Mouse (Mus musculus): ENCODE data around the gene Gorasp1. TPM values are rescaled to one million over a fixed set of nuclear protein-coding genes. Genes with fewer than 3 reads are reported as not detected.

The Gorasp1 gene
- polyA plus RNA-seq, 2 experiments: 6.1 to 9.1 TPM

DNA sequence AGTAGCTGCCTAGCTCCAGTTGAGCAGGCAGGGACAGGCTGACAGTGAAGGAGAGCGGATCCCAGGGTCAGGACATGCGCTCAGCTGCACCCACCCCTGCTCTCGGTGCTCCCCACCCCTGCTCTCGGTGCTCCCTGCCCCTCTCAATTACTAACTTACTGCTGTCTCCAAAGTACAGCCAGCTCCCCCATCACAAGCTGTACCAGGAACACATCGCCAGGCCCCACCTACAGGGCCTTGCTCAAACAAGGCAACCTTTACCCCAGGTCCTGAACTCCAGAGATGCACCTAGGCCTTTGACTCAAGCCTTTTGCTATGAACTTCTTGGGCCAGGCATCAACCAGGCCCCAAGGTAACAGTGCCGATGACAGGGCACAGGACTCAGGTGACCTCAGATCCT, 3.7 kb downstream of the Gorasp1 start:
- H3K4me1 ChIP-seq (replicated peaks; ENCODE audit: control insufficient read depth in 2 of 2, insufficient read depth in 2 of 2, low read length in 1 of 2): peaks cover 4 to 14% of the 10 kb centered on the region in 2 experiments; a peak in 3 of 4 replicates
- H3K4me3 ChIP-seq (ENCODE audit: insufficient read depth in 1 of 2, low read depth in 2 of 2, low read length in 2 of 2): no peak overlapping the region
- 75% methylated on average over 6 of the region's 6 CpGs for WGBS (ENCODE audit: insufficient replicate concordance)
- no peak overlapping the region for H3K27ac ChIP-seq
- H3K27me3 ChIP-seq (ENCODE audit: control insufficient read depth, insufficient read depth, low read length): no peaks in the 10 kb centered on the region
- no peak overlapping the region for H3K4me2 ChIP-seq (ENCODE audit: low read depth)
- no peak for ATAC-seq (ENCODE audit: insufficient read depth)
- H3K9me3 ChIP-seq (ENCODE audit: control insufficient read depth, low read length): no peaks in the 10 kb centered on the region
- no peak for DNase-seq (ENCODE audit: low read depth in 3 of 3, low spot score in 3 of 3)
- peaks cover 4% of the 10 kb centered on the region; the same call in 1 of the 2 replicates for H3K36me3 ChIP-seq (replicated peaks; ENCODE audit: control insufficient read depth, insufficient read depth, low read depth)
- H3K9ac ChIP-seq (replicated peaks): no peak overlapping the region
- no peak for TF ChIP-seq CTCF (IDR thresholded peaks at IDR 0.05; ENCODE audit: low read depth)

DNA sequence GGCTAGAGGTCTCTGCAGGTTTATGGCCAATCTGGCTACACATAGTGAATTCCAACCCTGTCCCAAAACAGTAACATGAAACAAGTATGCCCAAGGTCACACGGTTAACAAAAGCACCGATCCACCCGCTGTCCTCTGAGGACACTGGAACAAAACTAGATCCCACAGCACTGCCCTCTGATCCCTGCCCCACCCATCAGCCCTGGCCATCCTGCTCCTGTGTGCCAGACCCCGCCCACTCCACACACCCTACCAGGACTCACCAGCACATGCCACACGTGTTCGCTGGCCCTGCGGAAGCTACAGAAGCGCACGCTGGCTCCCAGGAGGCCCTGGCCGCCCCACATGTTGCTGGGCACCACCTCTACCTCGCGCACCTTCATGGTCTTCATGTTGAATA, 5.0 kb downstream of the Gorasp1 start:
- TF ChIP-seq EP300 (IDR thresholded peaks at IDR 0.05; ENCODE audit: low read depth) (no peak), CTCF (IDR thresholded peaks at IDR 0.05; ENCODE audit: low read depth) (no peak)
- Histone ChIP-seq H3K4me3 (ENCODE audit: insufficient read depth in 1 of 2, low read depth in 2 of 2, low read length in 2 of 2) (no peak overlapping the region), H3K27ac (no peak overlapping the region), H3K9me3 (ENCODE audit: control insufficient read depth, low read length) (no peaks in the 10 kb centered on the region), H3K4me2 (ENCODE audit: low read depth) (no peak overlapping the region), H3K36me3 (replicated peaks; ENCODE audit: control insufficient read depth, insufficient read depth, low read depth) (peaks cover 16% of the 10 kb centered on the region), H3K9ac (replicated peaks) (no peak overlapping the region), H3K4me1 (replicated peaks; ENCODE audit: control insufficient read depth in 2 of 2, insufficient read depth in 2 of 2, low read length in 1 of 2) (peaks cover 4 to 10% of the 10 kb centered on the region in 2 experiments; a peak in 3 of 4 replicates), H3K27me3 (ENCODE audit: control insufficient read depth, insufficient read depth, low read length) (no peaks in the 10 kb centered on the region)
- DNase-seq (ENCODE audit: low read depth in 3 of 3, low spot score in 3 of 3) (no peak), ATAC-seq (ENCODE audit: insufficient read depth) (no peak)
- 80% methylated on average over 12 of the region's 12 CpGs for WGBS (ENCODE audit: insufficient replicate concordance)

DNA sequence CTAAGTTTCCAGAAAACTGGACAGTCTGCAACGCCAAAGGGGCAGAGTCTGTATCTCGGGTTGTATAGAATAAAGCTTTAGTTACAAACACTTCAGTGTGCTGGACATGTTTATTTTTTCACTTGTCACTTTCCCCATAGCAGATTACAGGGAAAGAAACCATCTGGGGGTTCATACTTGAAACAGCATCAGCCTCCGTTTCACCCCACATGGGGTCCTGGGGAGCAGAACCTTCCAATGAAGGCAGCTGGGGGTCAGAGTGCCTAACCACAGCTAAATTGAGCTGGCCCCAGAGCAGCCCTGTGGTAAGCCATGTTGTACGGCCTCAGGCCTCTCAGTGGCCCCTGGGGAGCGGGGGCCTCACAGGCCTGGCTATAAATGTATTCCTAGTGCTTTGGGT, 10.9 kb downstream of the Gorasp1 start:
- Histone ChIP-seq H3K27ac (no peak overlapping the region), H3K4me1 (replicated peaks; ENCODE audit: control insufficient read depth in 2 of 2, insufficient read depth in 2 of 2, low read length in 1 of 2) (no peaks in the 10 kb centered on the region), H3K27me3 (ENCODE audit: control insufficient read depth, insufficient read depth, low read length) (no peaks in the 10 kb centered on the region), H3K4me2 (ENCODE audit: low read depth) (no peak overlapping the region), H3K9ac (replicated peaks) (no peak overlapping the region), H3K36me3 (replicated peaks; ENCODE audit: control insufficient read depth, insufficient read depth, low read depth) (peaks cover 41% of the 10 kb centered on the region), H3K4me3 (ENCODE audit: insufficient read depth in 1 of 2, low read depth in 2 of 2, low read length in 2 of 2) (no peak overlapping the region), H3K9me3 (ENCODE audit: control insufficient read depth, low read length) (no peaks in the 10 kb centered on the region)
- TF ChIP-seq CTCF (IDR thresholded peaks at IDR 0.05; ENCODE audit: low read depth): no peak
- TF ChIP-seq EP300 (IDR thresholded peaks at IDR 0.05; ENCODE audit: low read depth): no peak
- ATAC-seq (ENCODE audit: insufficient read depth): no peak
- 76% methylated on average over 5 of the region's 5 CpGs for WGBS (ENCODE audit: insufficient replicate concordance)
- no peak for DNase-seq (ENCODE audit: low read depth in 3 of 3, low spot score in 3 of 3)

DNA sequence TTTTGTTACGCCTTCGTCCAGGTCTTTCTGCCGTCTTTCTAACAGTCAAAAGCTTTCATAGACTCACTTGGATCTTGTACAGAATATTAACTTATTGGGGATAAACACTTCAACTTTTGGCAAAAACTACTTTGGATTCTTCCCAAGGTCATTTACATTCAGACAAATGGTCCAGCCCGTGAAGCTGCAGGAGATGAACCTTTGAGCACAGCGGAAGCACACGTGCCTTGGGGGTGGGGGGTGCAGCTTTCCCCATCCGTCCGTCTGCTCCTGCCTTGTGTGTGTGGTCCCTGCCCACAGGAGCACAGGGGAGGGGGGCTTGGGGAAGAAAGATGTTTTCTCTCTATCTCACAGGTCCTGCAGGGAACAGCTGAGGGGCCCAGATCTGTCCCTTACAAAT, 11.6 kb downstream of the Gorasp1 start:
- DNase-seq (ENCODE audit: low read depth in 3 of 3, low spot score in 3 of 3): no peak
- H3K27me3 ChIP-seq (ENCODE audit: control insufficient read depth, insufficient read depth, low read length): no peaks in the 10 kb centered on the region
- no peaks in the 10 kb centered on the region for H3K9me3 ChIP-seq (ENCODE audit: control insufficient read depth, low read length)
- ATAC-seq (ENCODE audit: insufficient read depth): no peak
- no peak overlapping the region for H3K4me2 ChIP-seq (ENCODE audit: low read depth)
- 59% methylated on average over 8 of the region's 8 CpGs for WGBS (ENCODE audit: insufficient replicate concordance)
- TF ChIP-seq EP300 (IDR thresholded peaks at IDR 0.05; ENCODE audit: low read depth): no peak
- no peak for TF ChIP-seq CTCF (IDR thresholded peaks at IDR 0.05; ENCODE audit: low read depth)
- H3K4me1 ChIP-seq (replicated peaks; ENCODE audit: control insufficient read depth in 2 of 2, insufficient read depth in 2 of 2, low read length in 1 of 2): no peaks in the 10 kb centered on the region
- peaks cover 45% of the 10 kb centered on the region for H3K36me3 ChIP-seq (replicated peaks; ENCODE audit: control insufficient read depth, insufficient read depth, low read depth)
- H3K27ac ChIP-seq: no peak overlapping the region
- H3K4me3 ChIP-seq (ENCODE audit: insufficient read depth in 1 of 2, low read depth in 2 of 2, low read length in 2 of 2): no peak overlapping the region
- no peak overlapping the region for H3K9ac ChIP-seq (replicated peaks)

DNA sequence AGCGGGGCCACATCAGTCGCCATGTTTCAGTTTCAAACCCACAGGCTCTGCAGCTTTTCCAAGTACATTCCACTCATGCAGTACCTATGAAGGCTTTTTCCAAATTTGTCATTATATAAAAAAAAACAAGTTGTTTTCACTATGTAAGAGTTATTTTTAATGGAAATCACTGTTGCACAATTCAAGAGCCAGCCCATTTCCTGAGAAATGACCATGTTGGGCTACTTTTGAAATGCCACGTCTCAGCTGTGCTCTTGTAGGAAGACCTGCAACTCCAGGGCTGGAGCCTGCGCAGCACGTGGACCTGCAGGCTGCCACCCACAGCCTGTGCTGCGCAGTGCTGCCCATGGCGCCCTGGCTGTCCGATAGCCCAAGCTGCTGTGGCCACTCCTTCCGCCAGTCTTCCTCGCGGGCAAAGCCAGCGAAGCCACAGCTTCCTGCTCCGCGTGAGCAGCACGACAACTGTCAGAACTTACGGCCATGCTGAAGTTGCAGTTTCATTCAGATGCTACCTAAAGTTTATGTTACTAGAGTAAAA, 12.2 kb downstream of the Gorasp1 start:
- Histone ChIP-seq H3K27ac (no peak overlapping the region), H3K4me3 (ENCODE audit: insufficient read depth in 1 of 2, low read depth in 2 of 2, low read length in 2 of 2) (no peak overlapping the region), H3K4me1 (replicated peaks; ENCODE audit: control insufficient read depth in 2 of 2, insufficient read depth in 2 of 2, low read length in 1 of 2) (no peaks in the 10 kb centered on the region), H3K9me3 (ENCODE audit: control insufficient read depth, low read length) (no peaks in the 10 kb centered on the region), H3K9ac (replicated peaks) (no peak overlapping the region), H3K36me3 (replicated peaks; ENCODE audit: control insufficient read depth, insufficient read depth, low read depth) (peaks cover 50% of the 10 kb centered on the region), H3K27me3 (ENCODE audit: control insufficient read depth, insufficient read depth, low read length) (no peaks in the 10 kb centered on the region), H3K4me2 (ENCODE audit: low read depth) (no peak overlapping the region)
- TF ChIP-seq EP300 (IDR thresholded peaks at IDR 0.05; ENCODE audit: low read depth) (no peak), CTCF (IDR thresholded peaks at IDR 0.05; ENCODE audit: low read depth) (no peak)
- DNase-seq (ENCODE audit: low read depth in 3 of 3, low spot score in 3 of 3) (no peak), ATAC-seq (ENCODE audit: insufficient read depth) (peak; percentile 24; the same call in 1 of the 2 replicates)
- 47% methylated on average over 16 of the region's 16 CpGs for WGBS (ENCODE audit: insufficient replicate concordance)

All from liver, embryonic 14.5 days (tissue).